Mouse (Mus musculus) ES-CJ7 (cell line): Measurements from ENCODE around the gene Gm6592.
A peak's percentile ranks its signal among the peaks of the same experiment; 100 is the strongest.
"Not testable (repeated sequence)": the region's sequence is repeated elsewhere in the genome, so short reads cannot be mapped to it uniquely, and the experiment has no call there.

Experiments
- DNase-seq: peaks from one replicate; pipeline ENCODE4 v3.0.0; 2011; ENCODE audit warnings: low read depth, low spot score

The Gm6592 gene

DNA sequence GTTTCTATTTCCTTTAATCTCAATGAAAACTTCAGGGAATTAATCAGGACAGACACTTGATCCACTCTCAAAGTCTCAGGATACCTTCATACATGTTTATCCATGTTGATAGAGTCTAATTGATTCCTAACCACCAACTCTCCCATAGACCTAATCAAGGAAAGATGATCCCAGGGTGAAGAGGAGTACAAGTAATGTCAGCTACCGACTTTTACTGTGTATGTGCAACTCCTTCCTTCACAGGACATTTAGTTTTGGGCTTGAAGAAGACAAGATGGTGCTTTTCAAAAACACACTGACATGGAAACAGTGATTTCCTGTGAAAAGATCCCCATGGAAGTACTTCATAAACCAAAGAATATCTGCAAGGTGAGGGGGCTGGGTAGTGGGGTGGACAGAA, at the start of gene Gm6592:
Gene Gm6592 (plus strand): TSS at position 301 of the 400 bp plus-strand sequence.
- no peak for DNase-seq

GRCm38 (mm10) chrX:8803391-8803790, 40.4 kb upstream of the Gm6592 start, which contains the start of gene Ssxb5:
Gene Ssxb5 (plus strand): TSS chrX:8803691.
- not testable (repeated sequence) for DNase-seq

DNA sequence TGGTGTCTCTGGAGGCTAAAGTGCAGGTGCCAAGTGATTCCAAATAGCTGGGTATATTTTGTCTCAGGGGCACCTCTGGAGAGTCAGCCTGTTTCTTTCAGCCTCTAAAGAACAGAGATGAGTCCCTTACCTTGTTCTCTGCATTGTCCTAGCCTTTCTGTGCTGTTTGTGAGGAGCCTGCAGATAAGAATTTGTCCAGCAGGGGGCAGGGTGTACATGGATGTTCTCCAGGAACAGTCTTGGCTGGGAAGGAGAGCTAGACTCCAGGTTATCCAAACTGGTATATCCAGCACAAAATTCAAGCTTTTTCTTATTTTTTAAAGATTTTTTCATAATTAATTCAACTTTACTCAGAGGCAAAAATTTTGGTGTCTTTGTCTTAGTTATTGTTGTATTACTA, 11.8 kb upstream of the Gm6592 start:
- peak; percentile 19 for DNase-seq

DNA sequence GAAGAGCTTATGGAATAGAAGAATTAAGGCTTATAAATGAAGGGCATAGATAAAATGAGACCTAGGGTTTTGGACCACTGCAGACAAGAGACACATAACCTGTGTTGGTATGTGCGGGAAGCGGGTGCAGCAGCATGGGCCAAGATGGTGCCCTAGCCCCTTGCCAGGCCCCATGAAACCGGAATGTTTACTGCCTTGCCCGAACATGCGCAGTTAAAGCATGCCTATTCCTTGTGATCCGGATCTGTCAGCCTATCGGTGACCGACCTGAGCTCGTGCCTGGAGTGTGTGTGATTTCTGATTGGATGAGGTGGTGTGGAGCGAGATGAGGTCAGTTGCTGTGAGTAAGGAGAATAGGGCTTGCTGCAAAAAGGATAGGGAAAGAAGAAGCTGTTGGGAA, 8.7 kb downstream of the Gm6592 start:
- DNase-seq: no peak

DNA sequence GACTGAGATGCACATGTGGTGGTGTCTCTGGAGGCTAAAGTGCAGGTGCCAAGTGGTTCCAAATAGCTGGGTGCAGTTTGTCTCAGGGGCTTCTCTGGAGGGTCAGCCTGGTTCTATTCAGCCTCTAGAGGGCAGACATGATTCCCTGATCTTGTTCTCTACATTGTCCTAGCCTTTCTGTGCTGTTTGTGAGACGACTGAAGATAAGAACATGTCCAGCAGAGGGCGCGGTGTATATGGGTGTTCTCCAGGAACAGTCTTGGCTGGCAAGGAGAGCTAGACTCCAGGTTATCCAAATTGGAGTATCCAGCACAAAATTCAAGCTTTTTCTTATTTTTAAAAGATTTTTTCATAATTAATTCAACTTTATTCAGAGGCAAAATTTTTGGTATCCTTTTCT, 20.5 kb downstream of the Gm6592 start:
- peak; percentile 88 for DNase-seq

- DNase-seq: not testable (repeated sequence)
Observed at GRCm38 (mm10) chrX:8873953-8874352, 30.2 kb downstream of the Gm6592 start, which contains the start of gene Gm5751. Gene Gm5751 (plus strand): TSS chrX:8874253.

GRCm38 (mm10) chrX:8884336-8884735, 40.5 kb downstream of the Gm6592 start:
- no peak for DNase-seq

- no peak for DNase-seq
Observed at GRCm38 (mm10) chrX:8891975-8892342, 48.2 kb downstream of the Gm6592 start.

DNA sequence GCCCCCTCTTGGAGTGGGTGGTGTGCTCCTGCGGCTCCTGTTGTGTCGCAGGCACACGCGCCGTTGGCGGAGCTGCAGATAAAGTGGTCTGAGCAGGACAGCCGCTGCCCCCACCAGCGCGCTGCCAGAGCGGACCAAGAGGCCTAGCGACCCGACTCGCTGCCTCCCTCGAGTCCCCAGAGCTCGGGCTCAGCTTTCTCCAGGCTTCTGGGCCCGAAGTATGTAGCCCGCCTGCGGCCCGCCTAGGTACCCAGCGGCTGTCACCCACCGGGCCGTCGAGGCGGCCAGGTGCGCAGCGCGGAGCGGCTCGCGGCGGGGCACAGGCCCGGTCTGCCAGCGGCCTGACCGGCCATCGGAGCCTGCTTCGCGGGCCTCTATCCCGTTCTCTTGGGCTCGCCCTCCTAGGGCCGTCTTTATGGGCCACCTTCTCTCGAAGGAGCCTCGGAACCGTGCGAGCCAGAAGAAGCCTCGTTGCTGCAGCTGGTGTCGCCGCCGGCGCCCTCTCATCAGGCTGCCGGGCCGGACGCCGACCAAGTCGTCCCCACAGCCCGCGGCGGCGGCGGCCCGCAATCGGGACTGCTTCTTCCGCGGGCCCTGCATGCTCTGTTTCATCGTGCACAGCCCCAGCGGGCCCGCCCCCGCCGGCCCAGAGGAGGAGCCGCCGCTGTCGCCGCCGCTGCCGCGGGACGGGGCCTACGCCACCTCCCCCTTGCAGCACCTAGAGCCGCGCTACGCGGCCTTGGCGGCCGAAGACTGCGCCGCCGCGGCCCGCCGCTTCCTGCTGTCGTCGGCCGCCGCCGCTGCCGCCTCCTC, 48.8 kb downstream of the Gm6592 start, which contains the start of gene B630019K06Rik:
Gene B630019K06Rik (plus strand): TSS at position 40 of the 813 bp plus-strand sequence.
- no peak for DNase-seq

DNA sequence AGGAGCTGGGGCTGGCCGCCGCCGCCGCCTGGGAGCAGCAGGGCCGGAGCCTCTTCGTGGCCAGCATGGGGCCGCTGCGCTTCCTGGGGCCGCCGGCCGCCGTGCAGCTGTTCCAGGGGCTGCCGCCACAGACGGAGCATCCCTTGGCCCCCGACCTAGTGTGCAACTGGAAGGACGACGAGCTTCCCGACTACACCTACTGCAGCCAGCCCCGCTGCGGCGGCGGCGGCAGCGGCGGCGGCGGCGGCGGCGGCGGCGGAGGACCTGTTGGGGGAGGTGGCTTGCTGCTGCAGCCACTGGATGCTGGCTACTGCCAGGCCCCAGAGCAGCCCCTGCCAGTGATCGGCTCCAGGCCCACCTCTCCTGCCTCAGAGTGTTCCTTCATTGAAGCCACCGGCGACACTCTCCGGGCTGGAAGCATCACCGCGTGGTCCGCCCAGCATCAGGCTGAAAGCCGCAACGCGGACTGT, 49.4 kb downstream of the Gm6592 start:
- DNase-seq: no peak
